Mouse (Mus musculus) spleen, adult 10 weeks (tissue): Measurements from ENCODE around the gene Hip1. TPM values are rescaled to one million over a fixed set of nuclear protein-coding genes. Genes with fewer than 3 reads are reported as not detected.

Experiments
- polyA plus RNA-seq: library from polyadenylated mRNA; stranded (reverse); fragments of 350-450 nt; fragmentation: Illumina TruSeq; extraction: RNeasy Lipid Tissue Mini Kit (QIAGEN cat#74804); gene quantifications from one replicate; pipeline ENCODE4 v1.2.3, GENCODE M21; 2015; ENCODE audit warnings: low replicate concordance; ENCODE audit not compliant: insufficient read depth

Hip1 gene
- 20.1 TPM for polyA plus RNA-seq

DNA sequence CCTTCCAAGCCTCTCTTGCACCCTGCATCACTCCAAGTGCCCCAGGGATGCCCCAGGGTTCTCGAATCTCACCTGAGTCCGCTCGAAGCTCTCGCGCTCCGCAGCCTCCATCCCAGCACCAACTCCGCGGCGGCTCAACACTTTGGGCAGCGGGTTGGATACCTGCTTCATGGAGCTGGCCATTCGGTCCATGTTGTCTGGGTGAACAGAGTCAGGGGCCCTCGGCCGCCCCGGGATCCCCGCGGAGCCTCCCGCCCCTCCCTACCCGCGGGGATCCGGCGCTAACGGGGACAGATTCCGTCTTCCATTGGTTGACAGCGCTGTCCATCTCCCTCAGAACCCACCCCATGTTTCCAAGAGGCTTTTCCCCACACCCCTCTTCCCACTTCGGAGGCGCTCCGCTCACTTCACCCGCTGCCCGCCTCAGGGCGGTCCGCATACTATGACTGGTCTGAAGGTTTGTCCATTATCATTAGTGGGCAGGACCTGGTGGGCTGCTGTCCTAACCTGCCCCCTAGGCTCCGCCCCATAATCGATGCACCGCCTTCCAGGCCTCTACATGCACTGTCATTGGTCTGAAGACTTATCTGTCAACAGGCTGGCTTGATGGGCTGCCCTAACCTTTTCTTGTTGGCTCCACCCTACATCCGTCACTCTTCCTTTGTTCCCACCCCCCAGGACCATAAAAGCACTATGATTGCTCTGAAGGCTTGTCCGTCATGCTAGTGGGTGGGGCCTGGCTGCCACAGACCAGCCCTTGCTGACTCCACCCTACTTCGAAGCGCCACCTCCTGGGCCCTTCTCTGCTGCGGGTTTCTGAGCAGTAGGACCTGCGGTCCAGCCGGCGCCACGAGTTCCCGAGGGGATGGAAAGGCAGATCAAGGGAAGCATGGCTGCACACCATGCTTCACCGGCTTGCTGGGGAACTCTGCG, at the start of gene Hip1:
Hip1 (minus strand) TSS at position 256 of the 933 bp plus-strand sequence.

DNA sequence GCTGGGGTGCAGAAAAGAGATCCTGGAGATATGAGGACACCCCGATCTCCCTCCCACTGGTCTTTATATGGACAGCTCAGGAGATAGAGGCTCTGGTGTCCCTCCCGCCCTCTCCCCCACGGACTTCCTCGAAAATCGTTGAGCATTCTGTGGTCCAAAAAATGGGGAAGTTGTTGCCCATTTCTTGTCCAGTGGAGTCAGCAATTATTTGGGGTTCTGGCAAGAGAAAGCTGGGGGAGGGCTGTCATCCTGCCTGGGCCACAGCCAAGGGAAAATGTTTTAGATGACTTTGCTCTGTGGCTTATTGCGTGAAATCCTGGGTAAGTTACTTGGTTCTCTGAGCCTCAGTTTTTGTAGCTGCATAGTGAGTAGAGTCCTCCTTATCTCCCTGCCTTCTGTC, 28.1 kb upstream of the Hip1 start, which contains the start of gene Ccl24:
Ccl24 (minus strand) TSS at position 44 of the 400 bp plus-strand sequence.

DNA sequence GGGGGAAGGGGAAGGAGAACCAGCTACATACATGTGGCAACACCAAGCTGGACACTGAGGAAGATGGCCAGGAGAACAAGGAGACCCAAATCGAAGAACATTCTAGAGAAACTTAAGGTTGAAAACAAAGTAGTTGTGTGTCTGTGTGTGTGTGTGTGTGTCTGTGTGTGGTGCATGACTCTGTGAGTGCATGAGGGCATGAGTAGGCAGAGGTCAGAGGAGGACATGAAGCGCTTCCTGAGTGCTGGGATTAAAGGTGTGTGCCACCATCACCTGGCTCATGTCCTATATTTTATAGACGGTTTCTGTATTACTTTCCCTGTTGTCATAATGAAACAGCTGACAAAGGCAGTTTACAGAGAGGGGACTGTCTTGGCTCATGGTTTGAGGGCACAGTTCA, 18.5 kb upstream of the Hip1 start, which contains the start of gene Ccl26:
Ccl26 (minus strand) TSS at position 101 of the 400 bp plus-strand sequence.

DNA sequence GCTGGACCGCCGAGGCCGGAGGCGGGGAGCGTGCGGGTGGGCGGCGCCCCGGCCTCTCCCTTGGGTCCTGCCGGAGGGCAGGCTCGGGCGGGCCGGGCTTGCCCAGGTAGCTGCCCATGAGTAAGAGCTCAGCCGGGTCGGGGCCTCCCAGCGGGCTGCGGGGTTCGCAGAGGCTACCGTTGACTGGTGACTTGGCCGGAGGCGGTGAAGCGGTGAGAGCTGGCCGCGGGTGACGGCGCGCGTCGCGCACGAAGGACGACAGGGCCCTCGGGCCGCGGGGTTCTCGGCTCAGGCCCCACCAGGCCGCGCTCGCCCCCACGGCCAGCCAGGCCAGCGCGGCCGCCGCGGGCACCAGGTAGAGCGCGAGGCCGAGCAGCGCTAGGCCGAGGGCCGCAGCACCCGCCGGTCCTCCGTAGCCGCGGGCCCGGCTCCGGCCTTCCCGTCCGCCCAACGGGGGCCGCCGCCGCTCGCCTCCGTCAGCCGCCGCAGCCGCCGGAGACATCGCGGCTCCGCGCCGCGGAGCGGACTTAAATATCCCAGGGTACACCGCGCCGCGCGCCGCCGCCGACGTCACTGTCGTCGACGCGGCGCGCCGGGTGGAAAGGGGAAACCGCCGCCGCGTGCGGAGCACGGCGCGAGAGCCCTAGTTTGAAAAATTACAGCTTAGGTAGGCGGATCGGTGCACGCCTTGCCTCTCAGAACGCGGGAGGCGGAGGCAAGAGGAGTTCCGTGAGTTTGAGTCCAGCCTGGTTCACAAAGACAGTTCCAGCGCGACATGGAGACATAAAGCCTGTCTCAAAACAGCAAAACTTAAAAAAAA, 150.7 kb downstream of the Hip1 start, which contains the start of gene Pom121:
Pom121 (minus strand) TSS at position 543 of the 820 bp plus-strand sequence.

DNA sequence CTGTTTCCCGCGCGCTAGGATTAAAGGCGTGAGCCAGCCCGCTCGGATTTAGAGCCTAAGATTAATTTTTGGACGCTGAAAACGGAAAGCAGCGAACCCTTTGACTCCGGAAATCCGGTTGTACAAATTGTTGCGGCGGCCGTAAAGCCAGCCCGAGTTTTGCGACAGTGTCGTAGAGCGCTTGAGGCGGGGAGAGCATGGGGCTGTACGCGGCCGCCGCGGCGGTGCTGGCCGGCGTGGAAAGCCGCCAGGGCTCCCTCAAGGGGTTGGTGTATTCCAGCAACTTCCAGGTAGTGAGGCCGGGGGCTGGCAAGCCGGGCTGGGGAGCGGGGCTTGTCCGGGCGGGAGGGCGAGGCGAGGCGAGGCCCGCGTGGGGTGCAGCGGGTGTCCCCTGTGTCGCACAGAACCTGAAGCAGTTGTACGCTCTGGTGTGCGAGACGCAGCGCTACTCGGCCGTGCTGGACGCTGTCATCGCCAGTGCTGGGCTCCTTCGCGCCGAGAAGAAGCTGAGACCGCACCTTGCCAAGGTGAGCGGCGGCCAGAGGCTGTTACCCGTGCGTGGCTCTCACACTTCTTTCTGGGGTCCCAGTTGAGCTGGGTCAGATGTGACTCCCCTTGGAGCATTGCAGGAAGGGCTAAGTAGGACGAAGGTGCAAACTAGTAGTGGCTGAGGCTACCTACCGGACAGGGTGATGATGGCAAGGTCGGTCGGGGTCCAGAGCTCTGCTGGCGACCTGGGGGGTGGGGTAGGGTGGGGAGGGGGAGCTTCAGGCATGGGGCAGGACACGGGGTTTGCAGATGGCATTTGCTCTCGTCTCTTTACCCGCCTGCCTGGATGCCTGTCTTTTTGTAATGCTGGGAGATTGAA, 174.9 kb downstream of the Hip1 start, which contains the start of gene Nsun5:
Nsun5 (plus strand) TSS at position 167 of the 868 bp plus-strand sequence.

Other genes starting within 250 kb of the Hip1 start
- not detected for gene Fkbp6, start 195.1 kb downstream of the Hip1 start, polyA plus RNA-seq
- not detected for gene Trim50, start 191.8 kb downstream of the Hip1 start, polyA plus RNA-seq
- gene Nsun5, start 175.2 kb downstream of the Hip1 start, polyA plus RNA-seq: 17.7 TPM
- 14.8 TPM for gene Pom121, start 150.6 kb downstream of the Hip1 start, polyA plus RNA-seq
- not detected for gene Ccl26, start 18.4 kb upstream of the Hip1 start, polyA plus RNA-seq
- 6.6 TPM for gene Ccl24, start 27.9 kb upstream of the Hip1 start, polyA plus RNA-seq
- gene Rhbdd2, start 87.5 kb upstream of the Hip1 start, polyA plus RNA-seq: 10.8 TPM
- gene Por, start 124.9 kb upstream of the Hip1 start, polyA plus RNA-seq: 21.5 TPM
- 8.9 TPM for gene Tmem120a, start 199.3 kb upstream of the Hip1 start, polyA plus RNA-seq
- gene Styxl1, start 233.3 kb upstream of the Hip1 start, polyA plus RNA-seq: 0.43 TPM
- gene Mdh2, start 233.4 kb upstream of the Hip1 start, polyA plus RNA-seq: 139 TPM